Mouse (Mus musculus): Measurements from ENCODE around the gene Zwint. TPM values are rescaled to one million over a fixed set of nuclear protein-coding genes. Genes with fewer than 3 reads are reported as not detected.

The Zwint gene
- polyA plus RNA-seq, 1 experiment from 2014 or later, result 259 TPM

- no peak overlapping the region for H3K9ac ChIP-seq (ENCODE audit: low read length)
- H3K9me3 ChIP-seq (ENCODE audit: control insufficient read depth, low read length), result no peaks in the 10 kb centered on the region
- 60% methylated on average over 4 of the region's 4 CpGs for WGBS
- ATAC-seq (ENCODE audit: insufficient number of reproducible peaks, insufficient read depth, low FRiP score, low read depth), result no peak
- peaks cover 8% of the 10 kb centered on the region for H3K36me3 ChIP-seq (ENCODE audit: control insufficient read depth, insufficient read depth, low read length)
- no peak overlapping the region for H3K4me3 ChIP-seq (ENCODE audit: control insufficient read depth in 1 of 2, insufficient read depth in 1 of 2, low read depth in 1 of 2, low read length in 2 of 2)
- H3K27ac ChIP-seq (replicated peaks in 1 of 2; ENCODE audit: control insufficient read depth in 1 of 2, insufficient read depth in 1 of 2, low read depth in 2 of 2, low read length in 2 of 2), result no peak overlapping the region
- no peak overlapping the region for H3K4me2 ChIP-seq (ENCODE audit: low read length)
- no peaks in the 10 kb centered on the region for H3K27me3 ChIP-seq (ENCODE audit: control insufficient read depth, insufficient read depth, low read length)
- 0 out of 4 replicates have a peak, but pooled peaks cover 0 to 2% of the 10 kb centered on the region in 2 experiments for H3K4me1 ChIP-seq (ENCODE audit: control insufficient read depth in 2 of 2, insufficient read depth in 2 of 2, low read length in 2 of 2)
These were observed 24.4 kb downstream of the Zwint start for GRCm38 (mm10) chr10:72679086-72679485.

GRCm38 (mm10) chr10:72701092-72701491 is 46.4 kb downstream of the Zwint start:
- Histone ChIP-seq H3K4me3 (ENCODE audit: control insufficient read depth in 1 of 2, insufficient read depth in 1 of 2, low read depth in 1 of 2, low read length in 2 of 2) (no peak overlapping the region), H3K9me3 (ENCODE audit: control insufficient read depth, low read length) (no peaks in the 10 kb centered on the region), H3K27ac (replicated peaks in 1 of 2; ENCODE audit: control insufficient read depth in 1 of 2, insufficient read depth in 1 of 2, low read depth in 2 of 2, low read length in 2 of 2) (no peak overlapping the region), H3K36me3 (ENCODE audit: control insufficient read depth, insufficient read depth, low read length) (no peaks in the 10 kb centered on the region), H3K9ac (ENCODE audit: low read length) (no peak overlapping the region), H3K4me1 (ENCODE audit: control insufficient read depth in 2 of 2, insufficient read depth in 2 of 2, low read length in 2 of 2) (no peaks in the 10 kb centered on the region), H3K27me3 (ENCODE audit: control insufficient read depth, insufficient read depth, low read length) (no peaks in the 10 kb centered on the region), H3K4me2 (ENCODE audit: low read length) (no peak overlapping the region)
- ATAC-seq (ENCODE audit: insufficient number of reproducible peaks, insufficient read depth, low FRiP score, low read depth), result no peak
- WGBS, result 72% methylated on average over 5 of the region's 5 CpGs

GRCm38 (mm10) chr10:72713754-72714153 is 59.1 kb downstream of the Zwint start:
- Histone ChIP-seq H3K36me3 (ENCODE audit: control insufficient read depth, insufficient read depth, low read length) (no peaks in the 10 kb centered on the region), H3K9me3 (ENCODE audit: control insufficient read depth, low read length) (no peaks in the 10 kb centered on the region), H3K9ac (ENCODE audit: low read length) (no peak overlapping the region), H3K27me3 (ENCODE audit: control insufficient read depth, insufficient read depth, low read length) (no peaks in the 10 kb centered on the region), H3K4me2 (ENCODE audit: low read length) (no peak overlapping the region), H3K27ac (replicated peaks in 1 of 2; ENCODE audit: control insufficient read depth in 1 of 2, insufficient read depth in 1 of 2, low read depth in 2 of 2, low read length in 2 of 2) (no peak overlapping the region), H3K4me1 (ENCODE audit: control insufficient read depth in 2 of 2, insufficient read depth in 2 of 2, low read length in 2 of 2) (no peaks in the 10 kb centered on the region), H3K4me3 (ENCODE audit: control insufficient read depth in 1 of 2, insufficient read depth in 1 of 2, low read depth in 1 of 2, low read length in 2 of 2) (no peak overlapping the region)
- ATAC-seq (ENCODE audit: insufficient number of reproducible peaks, insufficient read depth, low FRiP score, low read depth), result no peak
- WGBS, result 69% methylated on average over 2 of the region's 2 CpGs
